Mouse (Mus musculus) hematopoietic stem cell, adult 5-6 weeks (primary cell): ENCODE measurements at regions not wholly inside any gene's neighbourhood (a gene's known extent, or its start where the extent isn't known, plus 50 kb on each side); places are given as distances from the start of the nearest gene placed in this dataset.

Experiments
- ATAC-seq, 2 experiments: fragments of 125-278 bp in 1 of 2; replicated peaks in 1 of 2; 2 replicates each; pipeline ENCODE4 v1.8.0; 2016 to 2017; ENCODE audit warnings: inconsistent platforms in 2 of 2, mild to moderate bottlenecking in 2 of 2, moderate number of reproducible peaks in 2 of 2, low read depth in 1 of 2, moderate TSS enrichment in 1 of 2; ENCODE audit not compliant: low FRiP score in 2 of 2, poor library complexity in 2 of 2, severe bottlenecking in 2 of 2, insufficient read depth in 1 of 2, low TSS enrichment in 1 of 2

DNA sequence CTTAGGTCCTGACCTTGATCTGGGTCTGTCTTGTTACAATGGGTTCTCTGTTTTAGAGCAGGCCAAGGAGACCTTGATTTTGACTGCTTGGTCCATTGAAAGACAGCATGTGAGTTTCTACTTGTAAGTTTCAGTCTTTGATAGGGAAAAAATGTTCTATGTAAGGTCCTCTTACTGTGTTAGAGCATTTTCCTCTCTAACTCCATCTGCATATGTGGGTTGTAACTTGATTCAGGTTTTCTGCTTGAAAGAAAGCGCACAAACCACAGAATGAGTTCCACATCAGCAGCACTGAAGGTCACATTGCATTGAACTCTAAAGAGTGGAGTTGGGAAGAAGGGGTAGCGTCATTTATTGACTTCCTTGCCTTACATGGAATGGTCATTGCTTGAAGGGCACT lies 502.2 kb downstream of the Col12a1 start:
- no peak for ATAC-seq

DNA sequence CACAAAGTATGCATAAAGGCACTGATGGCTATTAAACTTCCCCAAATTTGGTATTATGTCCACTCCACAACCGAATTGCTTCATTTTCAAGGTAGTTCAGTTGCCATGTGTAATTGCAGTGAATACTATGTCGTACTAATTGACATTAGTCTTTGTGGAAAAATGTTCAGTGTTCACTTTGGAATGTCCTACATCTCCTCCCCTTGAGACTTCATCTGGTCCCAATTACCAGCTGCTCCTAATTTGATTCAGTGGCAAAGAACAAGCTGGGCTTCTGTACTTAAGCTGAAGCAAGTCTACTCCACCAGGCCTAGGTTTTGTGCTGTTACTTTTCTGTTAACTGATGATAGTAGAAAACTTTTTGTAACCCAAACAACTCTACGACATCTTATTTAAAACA lies 485.6 kb downstream of the Col12a1 start:
- ATAC-seq: no peak

DNA sequence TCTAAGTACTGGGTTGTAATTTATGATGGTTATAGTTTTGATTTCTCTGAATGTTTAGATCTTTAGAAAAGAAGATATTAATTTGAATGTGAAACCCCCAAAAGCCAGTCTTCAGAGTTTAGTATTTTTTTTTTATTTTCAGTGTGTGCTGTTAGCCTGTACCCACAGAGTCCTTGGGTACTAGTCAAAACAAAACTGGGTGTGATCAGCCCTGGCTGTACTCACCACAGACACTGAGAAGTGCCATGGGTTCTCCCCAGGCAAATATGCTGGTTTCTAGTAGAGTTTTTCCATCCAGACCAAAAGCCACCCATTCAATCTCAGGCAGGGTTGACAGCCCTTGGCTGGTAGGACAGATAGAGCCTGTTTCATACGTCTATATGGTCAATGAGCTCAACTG lies 484.9 kb downstream of the Col12a1 start:
- ATAC-seq: no peak

DNA sequence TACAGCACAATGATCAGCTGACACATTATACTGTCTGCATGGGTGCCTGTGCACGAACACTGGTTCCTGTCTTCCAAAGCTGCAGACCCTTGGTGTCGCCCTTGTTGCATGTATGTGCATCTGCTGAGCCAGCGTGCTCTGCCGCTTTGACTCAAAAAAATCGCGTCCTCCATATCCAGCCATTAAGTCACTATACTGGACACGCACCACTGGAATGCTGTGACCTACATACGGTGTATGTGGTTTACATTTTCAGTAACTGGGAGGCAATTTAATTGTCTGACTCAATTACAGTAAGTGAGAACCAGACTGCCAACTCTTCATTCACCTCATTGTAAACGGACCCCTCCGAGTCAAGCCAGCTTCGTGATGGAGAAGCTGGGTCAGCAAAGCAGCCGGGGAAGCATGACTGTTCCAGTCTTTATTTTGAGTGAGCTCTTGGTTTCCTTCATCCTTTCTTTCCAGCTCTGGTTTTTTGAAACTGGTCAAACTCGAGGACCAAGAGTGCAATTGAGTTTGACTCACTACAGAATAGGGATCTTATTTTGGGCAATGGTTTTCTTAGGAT lies 448.9 kb downstream of the Col12a1 start:
- no peak for ATAC-seq

DNA sequence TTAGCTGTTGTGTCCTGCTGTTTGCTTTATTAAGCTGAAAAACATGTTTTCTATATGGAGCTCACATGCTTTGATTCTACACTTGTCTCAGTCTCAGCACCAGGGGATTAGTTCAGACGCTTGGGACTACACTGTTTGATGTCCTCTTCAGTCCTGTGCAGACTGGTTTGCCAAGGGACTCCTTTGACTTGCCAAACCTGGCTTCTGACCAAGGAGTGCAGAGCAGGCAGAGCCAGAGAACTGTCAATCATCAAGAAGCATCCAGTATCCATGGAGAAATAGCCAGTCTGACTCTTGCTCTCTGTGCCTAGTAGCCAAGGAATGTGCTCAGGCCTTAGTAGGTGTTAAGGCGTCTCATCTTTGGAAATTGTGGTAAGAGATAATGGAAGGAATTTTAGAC lies 448.4 kb downstream of the Col12a1 start:
- no peak for ATAC-seq

DNA sequence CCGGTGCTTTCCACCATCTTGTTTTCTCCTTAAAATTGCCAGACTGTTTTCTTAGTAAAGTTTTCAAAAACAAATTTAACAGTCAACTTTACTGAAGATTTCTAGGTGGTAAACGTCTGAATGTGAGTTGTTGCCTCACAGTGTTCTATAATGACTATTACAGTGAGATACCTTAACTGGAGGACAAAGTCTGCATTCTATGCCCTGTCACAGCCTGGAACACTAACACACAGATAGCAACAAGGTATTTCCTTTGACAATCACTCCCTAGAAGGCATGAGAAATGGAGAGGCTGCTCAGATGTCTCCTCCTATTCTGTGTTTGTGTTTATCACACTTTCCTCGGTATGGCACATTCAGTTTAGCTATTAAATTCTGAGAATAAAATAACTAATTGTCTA lies 430.8 kb downstream of the Col12a1 start:
- ATAC-seq: no peak

DNA sequence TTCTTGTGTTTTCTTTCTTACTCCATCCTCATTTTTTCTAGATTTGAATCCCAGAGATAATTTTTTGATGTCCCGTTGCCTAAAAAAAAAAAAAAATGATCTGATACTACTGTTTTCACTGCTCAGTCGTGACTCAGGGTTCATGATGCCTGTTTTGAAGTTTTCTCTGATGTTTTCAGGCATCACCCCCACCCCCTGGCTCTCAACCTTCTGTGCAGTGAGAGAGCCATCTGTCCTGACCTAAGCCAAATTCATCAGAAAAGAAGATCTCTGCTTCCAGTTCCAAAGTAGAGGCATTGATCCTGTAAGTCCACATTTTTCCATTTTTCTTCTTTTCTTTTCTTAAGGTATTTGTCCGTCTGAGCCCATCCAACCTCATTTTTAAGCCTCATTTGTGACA lies 423.3 kb downstream of the Col12a1 start:
- ATAC-seq: no peak

DNA sequence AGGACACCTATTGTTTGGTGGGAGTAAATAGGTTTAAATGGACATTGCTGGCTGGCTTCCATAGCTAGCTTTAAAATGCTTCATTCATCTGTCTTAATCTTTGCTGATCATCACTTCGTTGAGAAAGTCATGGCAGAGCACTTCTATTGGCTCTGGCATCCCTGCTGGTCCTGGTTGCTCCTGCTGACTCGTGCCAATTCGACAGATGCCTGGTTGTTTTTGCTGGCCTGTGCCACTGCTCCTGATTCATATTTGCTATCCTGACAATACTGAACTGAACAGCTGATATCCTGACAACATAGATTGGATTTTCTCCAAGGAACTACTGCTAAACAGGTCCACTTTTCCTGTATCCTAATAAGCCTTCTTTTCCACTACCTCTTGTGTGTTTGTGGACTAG lies 417.1 kb downstream of the Col12a1 start:
- no peak for ATAC-seq

DNA sequence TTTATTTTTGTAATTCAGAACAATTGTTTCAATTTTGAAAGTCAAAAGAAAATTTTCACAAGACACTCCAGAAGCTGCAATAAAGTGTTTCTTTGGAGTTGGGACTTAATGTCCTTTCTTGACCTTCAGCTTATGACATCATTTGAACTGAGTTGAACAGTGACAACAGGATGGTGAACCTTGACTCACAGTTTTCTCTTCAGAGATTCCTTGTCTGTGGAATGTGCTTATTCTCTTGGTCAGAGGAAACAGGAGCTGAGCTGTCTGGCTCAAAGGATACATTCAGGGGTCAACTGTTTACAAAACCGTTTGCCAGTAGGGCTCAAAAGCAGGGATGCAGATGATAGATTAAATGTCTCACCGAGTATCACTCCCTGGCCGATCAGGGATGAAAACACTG lies 408.0 kb downstream of the Col12a1 start:
- no peak for ATAC-seq

DNA sequence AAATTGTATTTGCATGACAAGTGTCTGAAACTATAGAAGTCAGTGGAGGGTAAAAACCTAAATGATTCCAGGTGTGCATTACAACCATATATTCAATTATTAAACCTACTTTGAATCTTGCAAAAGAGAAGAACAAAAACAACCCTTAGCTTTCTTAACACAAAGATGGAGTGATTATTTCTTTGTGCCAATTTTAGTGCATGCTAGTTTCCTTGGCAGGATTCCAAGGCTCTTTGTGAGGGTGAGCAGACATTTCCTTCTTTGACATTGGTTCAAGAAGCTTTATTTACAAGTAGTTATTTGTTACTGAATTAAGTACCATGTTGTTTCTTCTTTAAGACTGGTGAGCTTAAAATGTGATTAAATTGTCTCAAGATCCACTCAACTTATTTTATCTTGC lies 401.2 kb downstream of the Col12a1 start:
- ATAC-seq: no peak

DNA sequence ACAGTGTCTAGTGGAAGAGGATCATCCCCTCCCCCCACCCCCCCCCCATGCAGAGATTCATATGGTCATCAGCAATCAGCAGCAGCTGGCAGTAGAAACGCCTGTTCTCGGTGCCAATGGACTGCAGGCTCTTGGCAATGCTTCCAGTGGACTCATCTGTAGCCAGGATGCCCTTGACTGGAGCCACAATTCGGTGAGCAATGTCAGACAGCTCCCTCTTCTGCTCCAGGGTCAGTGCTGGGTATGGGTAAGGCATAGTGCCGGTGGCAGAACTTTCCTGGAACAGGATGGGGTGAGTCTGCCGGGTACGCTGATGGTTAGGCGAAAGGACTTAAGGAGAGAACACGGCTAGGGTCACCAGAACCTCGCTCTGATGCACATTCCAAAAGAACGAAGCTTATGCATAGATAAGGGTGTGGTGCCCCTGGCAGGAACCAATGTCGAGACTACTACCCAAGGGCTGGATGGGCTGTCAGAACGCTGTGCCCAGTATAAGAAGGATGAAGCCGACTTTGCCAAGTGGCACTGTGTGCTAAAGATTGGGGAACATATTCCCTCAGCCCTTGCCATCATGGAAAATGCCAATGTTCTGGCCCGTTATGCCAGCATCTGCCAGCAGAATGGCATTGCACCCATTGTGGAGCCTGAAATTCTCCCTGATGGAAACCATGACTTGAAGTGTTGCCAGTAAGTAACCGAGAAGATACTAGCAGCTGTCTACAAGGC lies 372.1 kb downstream of the Col12a1 start:
- ATAC-seq: no peak

DNA sequence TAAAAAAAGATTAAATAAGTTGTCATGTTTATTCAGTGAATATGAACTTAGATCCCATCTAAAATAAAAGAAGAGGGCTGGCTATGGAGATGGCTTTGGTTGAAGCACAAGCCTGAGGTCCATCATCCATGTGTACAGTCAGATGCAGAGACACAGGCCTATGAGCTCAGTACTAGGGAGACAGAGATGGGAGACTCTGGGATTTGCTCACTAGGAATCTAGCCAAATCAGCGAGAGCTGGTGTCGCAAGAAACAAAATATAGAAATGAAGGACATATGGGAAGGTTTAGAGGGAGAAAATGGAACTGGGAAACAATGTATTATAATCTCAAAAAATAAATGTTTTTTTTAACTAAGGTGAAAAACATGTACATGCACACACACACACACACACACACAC lies 326.6 kb downstream of the Col12a1 start:
- no peak for ATAC-seq

DNA sequence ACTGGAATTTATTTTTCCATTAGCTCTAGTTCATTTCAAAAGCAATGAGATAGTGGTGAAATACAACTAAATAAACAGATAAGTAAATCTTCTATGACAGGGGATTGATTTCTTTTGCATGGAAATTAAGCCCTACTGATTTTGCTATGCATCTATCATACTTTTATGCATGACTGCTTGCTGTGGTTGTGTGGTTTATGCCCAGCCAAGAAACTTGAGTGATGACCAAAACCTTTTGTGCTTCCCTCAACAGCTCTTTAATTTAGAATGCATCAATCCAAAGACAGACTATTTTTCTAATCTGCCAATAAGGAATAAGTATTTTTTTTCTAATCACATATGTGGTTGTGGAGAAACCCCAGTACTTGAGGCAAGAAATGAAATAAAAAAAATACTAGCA lies 303.6 kb downstream of the Col12a1 start:
- no peak for ATAC-seq

DNA sequence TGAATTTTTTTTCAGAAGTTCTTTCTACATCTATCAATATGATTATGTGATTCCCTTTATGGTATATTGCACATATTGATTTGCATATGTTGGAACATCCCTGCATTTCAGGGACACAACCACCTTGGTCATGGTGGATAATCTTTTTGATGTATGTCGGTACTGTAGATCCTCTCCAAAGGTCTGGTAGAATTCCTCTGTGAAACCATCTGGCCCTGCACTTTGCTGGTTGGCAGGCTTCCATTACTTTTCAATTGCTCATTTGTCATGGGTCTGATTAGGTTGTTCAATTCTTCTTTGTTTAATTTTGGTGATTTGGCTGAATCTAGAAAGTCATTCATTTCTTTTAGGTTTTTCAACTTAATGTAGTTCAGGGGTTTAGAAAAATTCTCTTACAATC lies 288.2 kb downstream of the Col12a1 start:
- no peak for ATAC-seq

DNA sequence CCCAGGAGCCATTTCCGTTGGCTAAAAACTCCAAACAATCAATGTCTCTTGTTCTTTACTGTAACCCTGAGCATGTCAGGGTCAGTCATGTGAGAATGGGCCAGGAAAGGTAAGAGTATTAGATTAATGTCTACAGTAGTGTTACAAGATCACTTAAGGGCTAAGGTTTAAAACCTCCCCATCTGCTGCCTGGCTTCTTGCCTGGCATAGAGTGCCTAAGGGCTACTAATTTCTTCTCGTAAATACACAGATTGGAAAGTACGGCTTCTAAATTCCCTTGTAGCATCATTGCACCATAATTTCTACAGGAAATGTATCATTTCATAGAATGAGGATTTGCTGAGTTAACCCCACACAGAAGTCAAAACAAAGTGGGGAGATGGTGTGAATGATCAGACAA lies 281.0 kb downstream of the Col12a1 start:
- no peak for ATAC-seq

DNA sequence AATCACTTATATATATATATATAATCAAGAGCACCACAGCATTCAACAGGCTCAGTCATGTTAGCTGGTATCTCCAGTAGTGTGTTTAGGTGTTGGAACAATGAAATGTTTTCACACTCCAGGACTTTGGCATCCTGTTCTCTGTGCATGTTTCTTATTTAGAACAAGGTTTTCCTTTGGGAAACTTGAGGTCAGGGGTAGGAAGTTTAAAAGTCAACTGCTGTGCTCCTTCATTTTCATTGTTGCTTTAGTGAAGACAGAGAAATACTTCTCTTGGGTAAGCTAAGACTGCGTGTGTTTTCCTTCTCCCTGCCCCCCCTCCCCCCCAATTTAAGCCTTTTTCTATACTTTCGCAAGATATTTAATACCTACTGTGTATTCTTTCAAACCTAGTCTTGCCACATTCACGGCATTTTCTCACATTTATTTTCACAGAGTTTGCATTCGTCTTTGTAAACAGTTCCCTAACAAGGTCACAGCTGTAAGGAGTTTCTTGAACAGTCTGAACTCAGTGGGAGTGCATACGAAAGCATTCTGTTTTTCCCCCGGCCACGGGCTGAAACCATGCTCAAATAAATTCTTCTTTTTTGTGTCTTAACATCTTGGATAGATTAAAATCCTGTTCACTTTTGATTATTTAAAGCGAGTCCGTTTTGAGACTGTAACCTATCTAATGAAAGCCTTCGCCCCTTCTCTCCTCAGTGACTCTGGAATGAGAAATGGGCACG lies 279.2 kb downstream of the Col12a1 start:
- ATAC-seq: no peak

DNA sequence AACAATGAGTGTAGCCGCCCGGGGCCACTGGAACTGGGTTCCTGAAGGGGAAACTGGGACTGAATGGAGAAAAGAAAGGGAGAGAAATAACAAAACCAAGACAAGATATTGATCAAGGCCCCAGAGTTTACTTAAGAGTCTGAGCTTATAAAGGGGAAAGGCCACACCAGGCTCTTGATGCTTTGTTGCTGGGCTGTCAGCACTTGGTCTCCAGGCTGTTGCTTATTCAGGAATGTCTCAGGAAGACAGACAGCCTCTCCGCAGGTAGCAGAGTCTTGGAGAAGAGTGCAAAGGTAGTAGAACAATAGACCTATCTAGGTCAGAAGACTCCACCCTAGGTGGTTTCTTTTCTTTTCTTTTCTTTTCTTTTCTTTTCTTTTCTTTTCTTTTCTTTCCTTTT lies 263.4 kb downstream of the Col12a1 start:
- no peak for ATAC-seq

DNA sequence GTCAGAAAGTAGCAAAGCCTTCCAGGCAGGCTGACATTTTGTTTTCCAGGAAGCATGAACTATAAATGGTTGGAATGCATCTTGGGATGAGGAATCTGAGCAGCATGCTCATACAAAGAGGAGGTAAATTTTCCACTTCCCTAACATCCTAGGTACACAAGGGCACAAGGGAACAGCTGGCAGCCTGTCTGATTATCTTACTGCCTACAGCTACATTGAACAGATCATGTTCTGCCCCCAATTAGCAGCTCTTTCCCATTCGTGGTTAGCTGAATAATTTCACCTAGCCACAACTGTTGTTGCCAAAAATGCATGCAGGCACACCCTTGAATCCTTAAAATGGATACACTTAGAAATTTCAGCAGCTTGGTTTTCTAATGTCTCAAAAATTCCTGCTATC lies 239.5 kb downstream of the Col12a1 start:
- no peak for ATAC-seq

DNA sequence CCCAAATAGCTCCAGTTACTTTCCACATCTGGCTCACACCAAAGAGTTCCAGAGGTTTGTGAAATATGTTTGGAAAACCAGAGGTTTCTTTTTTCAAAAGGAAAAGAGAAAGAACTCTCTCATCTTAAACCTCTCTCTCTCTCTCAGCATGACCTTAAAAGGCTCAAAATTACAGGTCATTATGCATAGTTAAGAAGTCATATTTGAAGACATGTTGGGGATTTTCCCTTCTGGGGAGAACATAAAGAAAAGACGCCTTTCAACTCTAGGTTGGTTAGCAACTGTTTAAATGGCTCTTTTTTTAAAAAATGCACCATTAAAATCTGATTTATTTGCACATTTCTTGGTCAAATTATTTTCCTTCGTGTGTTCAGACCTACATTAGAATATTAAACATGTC lies 218.4 kb downstream of the Col12a1 start:
- ATAC-seq: no peak
